Mouse (Mus musculus) spleen, adult 12 weeks (tissue): ENCODE measurements around the gene Map3k4.

ENCODE experiments used
- DNase-seq: peaks from one replicate; pipeline ENCODE4 v3.0.0; 2022; ENCODE audit warnings: low spot score

Gene Map3k4

GRCm38 (mm10) chr17:12184283-12184682 lies 134.3 kb downstream of the Map3k4 start:
- DNase-seq, result no peak

GRCm38 (mm10) chr17:12182702-12183485 lies 135.7 kb downstream of the Map3k4 start:
- DNase-seq, result no peak

- DNase-seq, result no peak
These were observed 138.8 kb downstream of the Map3k4 start for GRCm38 (mm10) chr17:12179766-12180165.

GRCm38 (mm10) chr17:12179339-12179738 lies 139.3 kb downstream of the Map3k4 start:
- DNase-seq, result no peak
